Mouse (Mus musculus): ENCODE measurements around the gene 2900011O08Rik.
"Not testable (repeated sequence)": the region's sequence is repeated elsewhere in the genome, so short reads cannot be mapped to it uniquely, and the experiment has no call there.

2900011O08Rik gene

DNA sequence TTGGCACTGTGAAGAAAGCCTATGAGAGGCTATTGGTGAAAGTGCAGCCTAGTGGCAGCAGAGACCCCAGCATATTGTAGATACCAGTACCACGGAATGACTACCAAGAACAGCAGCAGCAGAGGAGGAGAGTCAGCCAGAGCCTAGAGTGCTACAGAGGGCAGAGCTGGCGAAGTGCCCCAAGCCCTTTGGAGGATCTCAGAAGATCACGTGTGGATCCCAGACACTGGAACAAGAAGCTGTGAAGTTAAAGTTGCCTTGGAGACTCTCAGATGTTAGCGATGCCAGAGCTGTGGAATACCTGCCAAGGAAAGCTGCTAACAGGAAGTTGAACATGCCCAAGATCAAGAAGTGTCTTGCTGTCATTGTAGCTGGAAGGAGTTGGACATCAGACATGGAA, 18.9 kb downstream of the 2900011O08Rik start:
- DNase-seq = peak; percentile 20 to 32

DNA sequence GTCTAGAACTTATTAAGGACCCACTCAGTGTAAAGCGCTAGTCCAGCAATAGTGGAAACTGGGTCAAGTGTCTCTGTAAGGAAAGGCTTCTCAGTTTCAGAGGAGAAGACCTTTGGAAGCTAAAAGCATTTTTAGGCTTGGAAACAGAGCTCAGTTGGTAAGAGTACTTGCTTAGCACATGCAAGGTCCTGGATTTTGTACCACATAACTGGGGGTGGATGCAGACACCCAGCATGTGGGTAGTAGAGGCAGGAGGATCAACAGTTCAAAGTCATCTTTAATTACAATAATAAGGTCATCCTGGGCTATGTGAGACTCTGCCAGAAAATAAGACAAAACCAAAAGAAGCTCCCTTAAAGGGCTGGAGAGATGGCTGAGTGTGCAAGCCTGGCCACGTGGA, 21.7 kb downstream of the 2900011O08Rik start:
- no peak for DNase-seq

DNA sequence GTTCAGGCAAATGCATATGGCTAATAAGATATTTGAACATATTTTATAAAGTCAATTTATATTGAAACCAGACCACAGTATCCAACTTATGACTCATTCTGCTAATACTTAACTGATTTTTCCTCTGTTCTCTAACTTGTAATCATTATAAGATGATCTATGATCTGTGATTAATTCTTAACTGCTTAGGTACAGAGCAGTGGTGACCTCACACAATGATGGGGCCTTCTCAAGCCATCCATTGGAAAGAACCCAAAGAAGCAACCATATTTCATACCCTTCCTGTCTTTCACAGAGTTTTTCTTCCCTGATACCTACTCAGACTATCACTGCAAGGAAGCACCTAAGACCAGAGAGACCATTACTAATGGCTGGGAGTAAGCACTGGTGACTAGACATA, 22.3 kb downstream of the 2900011O08Rik start:
- no peak for DNase-seq

DNA sequence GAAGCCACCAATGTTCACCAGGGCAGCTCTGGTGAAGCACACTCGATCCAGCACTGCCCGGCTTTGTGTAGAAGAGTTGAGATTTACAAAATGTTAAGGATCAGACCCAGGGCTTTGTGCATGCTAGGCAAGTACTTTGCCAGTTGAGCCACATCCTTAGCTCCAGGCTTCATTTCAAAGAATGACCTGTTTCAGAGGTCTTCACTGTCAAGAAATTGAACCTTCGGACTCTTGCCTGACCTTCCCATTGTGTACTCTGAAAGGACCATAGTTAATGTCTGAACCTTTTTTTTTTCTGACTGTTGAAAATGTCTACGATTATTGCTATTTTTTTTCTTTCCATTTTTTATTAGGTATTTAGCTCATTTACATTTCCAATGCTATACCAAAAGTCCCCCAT, 23.6 kb downstream of the 2900011O08Rik start:
- DNase-seq = no peak

DNA sequence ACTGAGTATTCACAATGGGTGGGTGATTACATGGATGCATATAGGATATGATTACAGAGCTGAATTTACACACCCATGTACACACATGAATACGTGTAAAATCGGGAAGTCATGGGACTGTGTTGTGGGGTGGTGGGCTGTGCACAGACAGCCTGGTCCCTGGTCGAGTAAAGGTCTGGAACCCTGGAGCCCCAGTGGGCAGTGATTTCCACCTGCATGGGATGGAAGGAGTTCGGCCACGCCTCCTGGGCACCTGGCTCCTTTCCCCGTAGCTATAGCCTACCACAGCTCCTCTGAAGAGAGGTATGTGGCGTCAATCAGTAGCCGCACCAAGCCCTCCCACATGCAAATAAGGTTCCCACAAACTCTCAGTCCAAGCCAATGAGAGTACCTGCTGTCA, 30.9 kb downstream of the 2900011O08Rik start:
- DNase-seq = no peak

DNA sequence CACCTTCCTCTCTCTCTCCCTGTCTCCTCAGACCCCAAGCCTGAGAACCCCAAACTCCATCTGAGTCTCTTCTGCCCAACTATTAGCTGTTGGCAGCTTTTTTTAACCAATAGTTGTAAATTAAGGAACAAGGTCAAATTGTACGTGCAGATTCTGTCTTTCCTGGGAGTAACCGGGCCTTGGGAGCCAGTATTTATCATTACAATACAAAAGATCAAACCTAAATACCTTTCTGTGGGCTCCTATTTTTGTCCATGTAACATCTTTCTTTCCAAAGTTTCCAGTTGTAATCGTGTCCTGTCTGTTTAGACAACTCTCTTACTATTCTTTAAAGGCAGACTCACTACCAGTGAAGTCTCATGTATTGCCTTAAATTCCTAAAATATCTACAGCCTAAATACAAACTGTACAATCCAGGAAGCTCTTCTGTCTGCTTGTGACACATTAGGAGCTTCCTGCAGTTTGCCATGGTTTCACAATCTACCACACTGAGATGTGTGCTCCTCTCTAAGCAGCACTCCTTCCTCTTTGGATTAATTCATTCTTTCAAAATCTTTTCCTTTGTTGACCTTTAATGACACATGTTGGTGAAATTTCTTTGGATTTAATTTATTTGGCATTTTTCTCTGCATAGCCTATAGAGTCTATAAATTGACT, 34.9 kb downstream of the 2900011O08Rik start:
- DNase-seq = no peak

DNA sequence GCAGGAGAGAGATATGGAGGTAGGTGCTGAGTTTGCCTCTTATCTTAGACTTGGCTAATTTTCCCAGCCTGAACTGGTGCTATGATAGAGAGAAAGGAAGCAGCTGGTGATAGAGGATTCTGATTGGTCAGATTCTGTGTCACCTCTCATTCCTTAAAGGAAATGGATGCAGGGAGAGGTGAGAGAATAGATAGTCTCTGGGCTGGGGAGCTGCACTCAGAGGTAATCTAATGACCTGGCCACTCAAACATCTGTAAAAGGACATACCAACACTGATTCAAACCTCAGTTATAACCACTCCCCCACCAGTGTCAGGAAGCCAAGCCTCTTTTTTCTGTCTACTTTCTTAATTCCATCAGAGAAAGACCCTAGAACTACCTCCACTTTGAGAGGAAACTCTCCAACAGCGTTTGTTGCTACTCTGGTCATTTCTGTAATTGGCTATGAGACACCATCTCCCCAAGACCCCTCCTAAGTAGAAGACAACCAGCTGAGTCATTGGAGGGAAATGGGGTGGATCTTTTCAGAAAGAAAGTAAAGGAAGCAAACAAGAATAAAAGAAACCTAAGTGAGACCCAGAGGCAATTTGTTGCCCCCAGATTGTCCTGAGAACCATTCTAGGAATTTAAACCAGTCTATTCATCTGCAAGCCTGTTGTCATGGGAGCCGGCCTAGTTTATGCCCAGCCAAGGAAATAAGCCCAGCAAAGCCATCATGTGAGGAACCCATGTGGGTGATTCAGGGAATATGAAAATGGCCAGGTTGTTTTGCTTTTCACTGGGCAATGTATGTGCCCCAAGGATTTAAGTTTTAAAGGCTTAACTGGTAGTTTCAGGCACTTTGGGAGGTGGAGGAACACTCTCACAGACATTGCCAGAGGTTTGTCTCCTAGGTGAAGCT, 38.9 kb downstream of the 2900011O08Rik start:
- no peak for DNase-seq

DNA sequence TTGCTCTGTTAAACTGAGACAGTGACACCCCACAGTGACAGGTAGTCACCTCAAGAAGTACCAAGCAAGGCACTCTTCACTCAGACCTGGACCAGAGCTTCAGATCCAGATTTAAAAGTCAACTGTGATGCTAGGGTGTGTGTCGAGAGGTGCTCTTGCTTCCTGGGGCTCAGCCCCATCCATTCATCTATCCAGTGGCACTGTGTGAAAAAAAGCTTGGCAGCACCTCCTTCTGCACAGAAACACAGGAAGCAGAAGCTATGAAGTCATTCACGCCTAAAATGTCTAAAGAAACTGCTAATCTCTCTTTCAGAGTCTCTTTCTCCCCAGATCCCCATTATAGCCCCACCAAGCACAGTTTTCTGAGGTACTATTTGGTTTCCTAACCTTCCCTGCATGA, 42.7 kb downstream of the 2900011O08Rik start:
- no peak for DNase-seq

DNA sequence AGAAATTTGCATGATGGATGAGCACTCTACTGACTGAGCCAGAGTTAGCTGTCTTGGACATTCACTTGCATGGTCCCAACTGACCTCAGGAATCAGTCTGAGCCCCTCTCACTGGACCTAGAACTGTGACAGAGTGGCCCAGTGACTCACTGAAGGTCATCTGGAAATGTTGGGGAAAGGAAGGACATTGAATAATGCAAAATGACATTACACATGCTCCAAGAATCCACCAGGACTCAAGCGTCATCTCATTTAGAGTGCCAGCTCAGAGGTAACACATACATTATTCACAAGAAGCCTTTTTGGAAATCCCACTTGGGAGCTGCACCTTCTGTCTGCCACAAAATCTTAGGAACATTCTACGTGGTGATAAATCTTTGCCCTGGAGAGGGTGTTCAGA, 43.4 kb downstream of the 2900011O08Rik start:
- no peak for DNase-seq

DNA sequence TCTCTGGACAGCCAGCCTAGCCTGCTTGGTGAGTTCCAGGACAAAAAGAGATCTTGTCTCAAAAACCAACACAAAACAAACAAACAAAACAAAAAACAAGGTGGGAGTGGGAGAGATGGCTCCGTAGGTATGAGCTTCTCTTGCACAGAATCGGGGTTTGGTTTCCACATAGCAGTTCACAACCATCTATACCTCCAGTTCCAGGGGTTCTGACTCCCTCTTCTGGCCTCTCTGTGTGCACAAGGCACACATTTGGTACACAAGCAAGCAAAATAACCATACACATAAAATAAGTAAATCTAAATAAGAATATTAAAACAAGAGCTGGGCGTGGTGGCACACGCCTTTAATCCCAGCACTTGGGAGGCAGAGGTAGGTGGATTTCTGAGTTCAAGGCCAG, 44.2 kb downstream of the 2900011O08Rik start:
- no peak for DNase-seq

DNA sequence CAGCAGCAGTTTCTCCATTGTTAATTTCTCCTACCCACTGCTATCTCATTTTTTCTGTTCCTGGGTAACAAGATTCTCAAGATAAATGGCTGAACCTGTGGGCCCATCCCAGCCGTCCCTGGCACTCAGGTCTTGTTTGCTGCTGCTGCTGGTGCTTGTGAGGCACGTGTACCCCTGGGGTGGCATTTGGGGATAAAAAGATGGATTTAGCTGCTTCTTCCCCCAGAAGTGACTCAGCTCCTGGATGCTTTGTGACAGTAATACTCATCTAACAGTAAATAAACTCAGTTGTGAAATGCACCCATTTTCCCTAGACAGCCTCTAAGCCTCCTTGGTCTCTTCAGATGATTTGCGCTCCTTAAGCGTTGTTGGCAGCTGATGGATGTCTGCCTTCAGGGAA, 46.7 kb downstream of the 2900011O08Rik start:
- no peak for DNase-seq

DNA sequence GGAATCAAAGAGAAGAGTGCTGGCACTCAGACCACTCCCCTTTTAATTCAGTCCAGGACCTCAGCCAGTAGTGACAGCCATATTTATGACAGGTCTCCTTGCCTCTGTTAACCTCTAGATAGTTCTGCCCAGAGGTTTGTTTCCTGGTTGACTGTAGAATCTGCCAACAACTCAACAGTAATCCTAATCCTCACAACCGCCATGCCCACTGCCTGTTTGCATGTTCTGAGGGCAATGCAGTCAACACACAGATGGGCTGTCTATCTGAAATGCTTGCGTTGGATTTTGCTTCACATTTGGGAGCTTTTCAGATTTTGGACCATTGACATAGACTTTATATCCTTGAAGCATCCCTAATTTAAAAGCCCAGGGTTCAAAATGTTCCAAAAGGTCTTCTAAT, 56.0 kb downstream of the 2900011O08Rik start:
- no peak for DNase-seq

DNA sequence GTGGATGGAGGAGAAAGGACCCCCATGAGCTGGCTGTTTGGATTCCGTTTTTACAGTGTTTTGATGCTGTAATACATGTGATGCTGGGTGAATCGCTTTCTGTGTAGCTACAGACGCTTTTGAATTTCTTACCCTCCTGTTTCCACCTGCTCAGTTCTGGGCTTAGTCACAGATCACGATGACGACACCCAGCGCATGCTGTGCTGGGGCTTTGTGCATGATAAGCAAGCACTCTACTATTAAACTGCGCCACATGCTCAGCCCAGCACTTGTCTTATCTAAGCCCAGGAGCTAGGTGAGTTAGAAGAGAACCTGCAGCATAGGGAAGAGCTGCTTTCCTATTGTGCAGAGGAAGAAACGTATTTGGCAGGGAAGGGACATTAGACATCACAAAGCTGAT, 58.3 kb downstream of the 2900011O08Rik start:
- no peak for DNase-seq

DNA sequence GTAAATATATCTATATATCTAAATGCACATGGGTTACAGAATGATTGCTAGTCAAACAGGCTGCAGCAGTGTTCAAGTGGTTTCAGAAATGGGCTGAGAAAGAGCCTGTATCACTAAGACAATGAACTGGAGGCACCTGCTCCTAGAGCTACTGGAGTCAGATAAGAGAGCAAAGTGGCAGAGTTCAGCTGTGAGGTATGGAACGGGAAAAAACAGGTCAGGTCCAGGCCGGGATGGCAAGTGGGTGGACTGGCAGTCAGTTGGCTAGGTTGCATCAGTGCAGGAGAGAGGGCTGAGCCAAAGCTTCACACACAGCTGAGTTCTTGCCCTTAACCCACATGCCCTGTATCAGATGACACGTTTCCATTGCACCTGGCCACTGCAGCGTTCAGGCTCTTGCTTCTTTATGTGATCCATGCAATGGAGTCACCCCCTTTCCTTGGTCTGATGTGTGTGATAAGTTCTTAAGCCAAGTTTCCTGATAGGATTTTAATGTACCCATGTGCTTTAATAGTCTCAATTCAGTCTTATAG, 59.9 kb downstream of the 2900011O08Rik start:
- DNase-seq = no peak

DNA sequence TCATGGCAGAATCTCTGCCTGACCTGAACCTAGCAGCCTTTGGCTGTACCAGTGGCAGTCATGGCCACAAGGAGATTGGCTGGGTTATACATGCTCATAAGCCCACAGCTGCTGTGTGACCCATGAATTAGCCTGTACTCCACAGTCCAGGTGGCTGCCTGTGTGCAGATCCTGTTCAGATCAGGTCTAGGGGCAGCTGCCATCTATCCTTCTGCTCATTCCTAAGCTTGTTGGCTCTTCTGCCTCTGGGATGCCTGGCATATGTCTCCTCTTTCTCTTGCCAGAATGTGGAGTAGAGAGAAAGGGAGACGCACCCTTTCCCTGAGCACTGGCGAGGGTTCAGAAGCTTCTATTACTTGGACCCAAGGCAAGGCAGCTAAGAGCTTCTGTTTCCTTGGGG, 65.8 kb downstream of the 2900011O08Rik start:
- DNase-seq = no peak

DNA sequence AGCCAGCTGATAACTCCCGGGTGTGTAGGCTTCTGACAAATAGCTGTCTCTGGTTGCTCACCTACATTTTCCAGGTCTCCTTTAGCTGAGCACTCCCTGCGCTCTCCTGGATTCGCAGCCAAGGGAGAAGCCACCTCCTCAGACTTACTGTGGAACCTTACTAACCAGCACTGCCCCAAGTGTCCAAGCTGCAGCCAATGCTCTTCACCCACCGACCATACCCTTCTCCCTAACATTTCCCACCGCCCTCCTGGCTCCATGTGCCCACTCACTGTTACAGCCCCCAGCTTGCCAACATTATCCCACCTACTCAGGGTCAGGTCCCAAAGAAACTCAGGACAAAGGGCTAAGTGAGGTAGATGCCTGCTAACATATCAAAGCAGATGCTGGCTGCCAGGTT, 66.7 kb downstream of the 2900011O08Rik start:
- DNase-seq = no peak

DNA sequence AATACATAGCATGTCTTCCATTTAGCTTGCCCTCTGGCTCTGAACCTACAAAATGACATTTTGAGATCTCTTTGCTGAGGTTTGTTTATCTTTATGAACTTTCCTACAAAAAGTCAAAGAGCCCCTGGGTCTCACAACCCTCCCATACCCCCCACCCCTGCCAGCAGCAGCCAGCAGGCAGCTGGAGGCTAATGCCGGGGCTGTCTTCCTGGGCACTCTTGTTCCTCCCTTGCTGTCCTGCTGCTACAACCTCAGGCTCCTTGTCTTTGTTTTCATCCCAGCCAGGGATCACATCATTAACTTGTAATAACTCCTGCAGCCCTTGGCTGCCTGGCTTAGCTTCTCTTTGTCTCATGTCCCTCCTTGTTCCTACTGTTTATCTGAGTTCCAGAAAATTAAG, 68.9 kb downstream of the 2900011O08Rik start:
- DNase-seq = no peak

DNA sequence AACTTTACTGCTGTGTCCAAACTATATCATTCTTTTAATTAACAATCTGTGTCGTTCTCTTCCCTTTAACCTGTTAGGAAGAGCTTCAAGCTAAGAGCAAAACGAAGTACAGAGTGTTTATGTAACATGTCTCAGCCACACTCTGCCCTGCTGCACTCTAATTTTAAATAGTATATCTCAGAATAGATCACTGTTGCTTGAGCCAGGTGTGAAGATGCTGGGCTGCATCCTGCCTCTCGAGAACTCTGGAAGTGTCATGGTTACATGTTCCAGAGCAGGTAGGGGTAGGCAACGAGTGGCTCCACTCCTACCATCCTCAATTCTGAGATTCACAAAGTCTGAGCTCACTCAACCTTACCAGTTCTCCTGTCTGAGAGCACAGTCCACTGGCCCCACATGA, 70.3 kb downstream of the 2900011O08Rik start:
- no peak for DNase-seq

DNA sequence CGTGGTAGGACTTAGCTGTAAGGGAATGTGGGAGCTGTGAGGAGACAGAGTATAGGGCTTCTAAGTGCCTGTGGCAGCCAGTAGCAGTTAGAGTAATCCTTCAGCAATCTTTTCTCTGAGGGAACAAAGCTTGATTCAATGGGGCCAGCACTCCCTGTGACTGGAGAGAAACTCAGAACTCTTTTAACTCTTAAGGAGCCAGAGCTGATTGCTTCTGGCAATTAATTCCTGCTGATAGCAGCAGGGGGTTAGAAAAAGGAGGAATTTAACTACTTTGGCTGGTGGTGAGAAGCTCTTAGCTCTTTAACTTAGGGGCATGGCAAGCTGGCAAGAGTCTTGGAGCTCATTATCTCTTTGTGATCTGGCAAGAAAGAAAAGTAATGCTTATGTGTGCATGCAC, 72.1 kb downstream of the 2900011O08Rik start:
- no peak for DNase-seq

DNA sequence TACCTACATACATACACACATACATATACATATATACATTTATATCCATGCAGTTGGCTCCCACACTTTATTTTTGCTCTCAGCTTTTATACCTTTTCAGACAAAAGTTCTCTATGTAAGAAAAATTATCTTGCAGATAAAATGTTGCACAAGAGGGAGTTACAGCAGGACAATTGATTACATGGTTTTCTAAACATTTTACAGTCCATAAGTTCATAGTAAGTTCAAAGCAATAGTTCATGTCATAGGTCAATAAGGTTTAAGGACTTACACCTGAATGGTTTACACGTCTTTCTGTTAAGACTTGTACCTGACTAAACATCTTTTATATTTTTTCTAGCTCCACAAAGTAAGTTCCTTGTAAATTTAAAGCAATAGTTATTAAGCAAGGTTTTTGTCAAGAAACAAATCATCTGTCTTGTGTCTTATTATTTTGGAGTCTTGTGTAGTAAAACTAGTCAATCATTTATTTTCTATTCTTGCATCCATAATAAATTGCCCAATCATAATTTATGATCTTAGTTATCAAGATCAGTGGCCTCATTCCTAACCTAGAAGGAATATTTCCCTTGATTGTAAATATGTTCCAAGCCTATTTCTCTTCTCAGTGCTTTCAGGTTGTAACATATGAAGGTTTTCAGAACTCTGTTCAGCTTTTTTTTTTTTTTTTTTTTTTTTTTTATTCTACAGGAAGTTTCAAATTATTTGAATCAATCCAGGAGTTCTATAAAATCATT, 72.9 kb downstream of the 2900011O08Rik start:
- no peak for DNase-seq

DNA sequence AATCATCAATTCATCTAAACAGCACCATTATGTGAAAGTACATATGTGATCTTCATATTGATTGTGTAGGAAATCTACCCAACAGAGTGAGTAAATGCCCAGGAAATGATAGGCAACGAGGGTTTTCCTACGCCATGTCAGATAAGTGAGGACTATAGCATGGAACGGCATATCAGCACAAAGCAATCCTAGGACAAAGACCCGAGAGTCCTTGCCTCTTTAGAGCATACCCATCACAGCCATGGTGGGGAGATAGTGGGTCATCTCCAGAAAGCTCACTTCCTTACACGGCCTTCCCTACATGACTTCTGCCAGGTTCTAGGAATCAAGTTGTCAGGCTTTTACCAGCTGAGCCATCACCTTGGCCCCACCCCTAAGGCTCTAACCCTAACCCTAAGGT, 73.5 kb downstream of the 2900011O08Rik start:
- no peak for DNase-seq

DNA sequence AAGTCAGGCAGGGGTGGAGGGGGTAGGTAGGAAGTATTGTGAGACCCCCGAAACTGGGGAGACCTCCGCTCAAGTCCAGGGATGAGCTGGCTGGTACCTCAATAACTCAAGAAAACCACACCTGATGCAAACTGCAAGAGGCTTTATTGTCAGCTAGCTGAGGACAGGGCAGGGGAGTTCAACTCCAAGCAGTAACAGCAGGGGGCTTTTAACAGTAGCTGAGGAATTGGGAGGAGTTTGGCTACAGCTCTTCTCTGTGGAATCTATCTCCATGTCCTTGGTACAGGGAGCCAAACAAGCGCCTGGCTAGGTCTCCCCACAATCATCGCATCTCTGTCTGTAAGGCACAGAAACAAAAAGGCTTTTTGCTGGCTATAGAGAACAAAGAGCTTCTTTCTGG, 80.2 kb downstream of the 2900011O08Rik start:
- DNase-seq = not testable (repeated sequence)

DNA sequence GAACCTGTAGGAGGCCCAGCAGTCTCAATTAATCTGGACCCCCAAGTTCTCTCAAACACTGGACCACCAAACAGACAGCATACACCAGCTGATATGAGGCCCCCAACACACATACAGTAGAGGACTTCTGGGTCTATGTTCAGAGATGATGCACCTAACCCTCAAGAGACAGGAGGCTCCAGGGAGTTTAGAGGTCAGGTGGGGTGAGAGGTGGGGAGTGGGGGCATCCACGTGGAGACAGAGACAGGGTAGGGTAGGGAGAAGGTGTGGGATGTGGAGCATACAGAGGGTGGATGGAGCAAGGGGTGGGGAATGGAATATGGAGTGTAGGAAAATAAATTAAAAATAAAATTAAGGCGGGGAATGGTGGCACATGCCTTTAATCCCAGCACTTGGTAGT, 82.3 kb downstream of the 2900011O08Rik start:
- DNase-seq = not testable (repeated sequence)
